Mouse (Mus musculus) lung, postnatal 10 days (tissue): ENCODE results near the gene Uchl1.
A peak's percentile ranks its signal among the peaks of the same experiment; 100 is the strongest.

Source experiments
- DNase-seq: peaks from one replicate; pipeline ENCODE4 v3.0.0; 2021

Gene Uchl1

GRCm38 (mm10) chr5:66710445-66711019 lies 34.6 kb downstream of the Uchl1 start:
- DNase-seq: peak; percentile 42

DNA sequence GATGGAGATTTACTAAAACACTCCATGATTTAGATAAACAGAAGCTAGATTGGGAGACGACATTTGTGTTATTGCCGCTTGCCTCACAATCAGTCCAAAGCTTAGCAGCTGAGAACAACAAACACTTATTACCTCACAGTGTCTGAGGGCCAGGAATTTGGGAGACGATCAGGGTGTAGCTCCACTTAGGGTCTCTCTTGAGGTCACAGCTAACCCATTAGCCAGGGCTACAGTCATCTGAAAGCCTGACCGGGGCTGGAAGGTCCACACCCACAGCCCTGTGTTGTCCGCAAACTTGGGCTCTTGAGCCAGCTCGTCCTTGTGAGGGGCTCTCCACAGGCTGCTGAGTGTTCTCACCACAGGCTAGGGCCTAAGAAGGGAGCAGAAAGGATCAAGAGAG lies 36.9 kb downstream of the Uchl1 start:
- DNase-seq: peak; percentile 46

- DNase-seq: peak; percentile 59
Measured at GRCm38 (mm10) chr5:66715498-66715931, 39.6 kb downstream of the Uchl1 start.

- no peak for DNase-seq
Measured at GRCm38 (mm10) chr5:66717931-66718330, 42.0 kb downstream of the Uchl1 start.

- DNase-seq: no peak
Measured at GRCm38 (mm10) chr5:66718413-66718812, 42.5 kb downstream of the Uchl1 start.

DNA sequence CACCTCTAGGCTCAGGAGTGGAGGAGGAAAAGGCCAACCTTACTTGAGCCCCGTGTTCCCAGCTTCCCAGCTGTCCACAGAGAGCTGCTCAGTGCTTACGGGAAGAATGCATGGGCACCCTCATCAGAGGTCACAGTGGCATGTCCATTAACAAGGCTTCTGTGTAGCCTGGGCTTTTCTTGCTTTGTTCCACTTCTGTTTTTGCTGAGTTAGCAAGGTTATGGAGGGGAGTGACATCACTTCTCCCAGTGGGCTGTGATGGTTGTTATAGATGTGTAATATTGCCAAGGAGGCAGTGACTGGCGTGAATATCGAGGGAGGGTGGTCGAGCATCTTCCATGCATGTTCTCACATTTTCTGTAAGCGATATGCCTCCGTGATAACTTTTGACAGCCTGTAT lies 43.0 kb downstream of the Uchl1 start:
- no peak for DNase-seq

GRCm38 (mm10) chr5:66720921-66721320 lies 45.0 kb downstream of the Uchl1 start:
- no peak for DNase-seq

- peak; percentile 62 for DNase-seq
Measured at GRCm38 (mm10) chr5:66722586-66722985, 46.7 kb downstream of the Uchl1 start.

- no peak for DNase-seq
Measured at GRCm38 (mm10) chr5:66723037-66723436, 47.1 kb downstream of the Uchl1 start.

GRCm38 (mm10) chr5:66723626-66724025 lies 47.7 kb downstream of the Uchl1 start:
- no peak for DNase-seq

DNA sequence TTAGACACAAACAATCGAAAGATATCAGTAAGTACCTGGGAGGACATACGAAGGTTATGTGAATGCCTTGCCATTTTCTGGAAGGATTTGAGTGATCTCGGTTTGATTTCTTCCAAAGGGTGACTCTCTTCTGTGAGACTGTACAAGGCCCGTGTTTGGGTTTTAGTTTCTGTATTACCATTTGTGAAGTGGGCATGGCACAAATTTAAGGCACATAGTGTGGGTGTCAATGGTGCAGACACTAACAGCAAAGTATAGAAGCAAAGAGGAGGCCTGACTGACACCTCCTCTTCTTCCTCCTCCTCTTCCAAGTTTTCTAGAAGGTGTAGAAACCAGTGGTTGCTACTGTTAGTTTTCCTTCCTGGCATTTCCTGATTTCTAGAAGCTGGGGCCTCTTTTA lies 53.4 kb downstream of the Uchl1 start:
- DNase-seq: no peak

- peak; percentile 54 for DNase-seq
Measured at GRCm38 (mm10) chr5:66730621-66731301, 54.9 kb downstream of the Uchl1 start.

DNA sequence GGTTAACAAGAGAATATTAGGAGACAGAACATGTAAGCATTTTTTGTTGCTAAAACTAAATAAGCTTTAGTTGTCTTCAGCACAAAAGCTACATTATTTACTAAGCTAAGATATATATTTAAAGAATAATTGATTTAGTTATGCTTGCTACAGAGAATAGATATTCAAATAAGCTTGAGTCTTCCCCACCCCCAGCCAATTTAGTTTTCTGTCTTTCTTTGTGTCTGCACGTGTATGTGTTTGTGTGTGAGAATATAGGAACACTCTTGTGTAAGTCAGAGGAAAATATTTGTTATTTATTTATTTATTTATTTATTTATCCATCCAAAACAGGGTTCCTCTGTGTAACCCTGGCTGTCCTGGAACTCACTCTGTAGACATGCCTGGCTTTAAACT lies 55.4 kb downstream of the Uchl1 start:
- no peak for DNase-seq

DNA sequence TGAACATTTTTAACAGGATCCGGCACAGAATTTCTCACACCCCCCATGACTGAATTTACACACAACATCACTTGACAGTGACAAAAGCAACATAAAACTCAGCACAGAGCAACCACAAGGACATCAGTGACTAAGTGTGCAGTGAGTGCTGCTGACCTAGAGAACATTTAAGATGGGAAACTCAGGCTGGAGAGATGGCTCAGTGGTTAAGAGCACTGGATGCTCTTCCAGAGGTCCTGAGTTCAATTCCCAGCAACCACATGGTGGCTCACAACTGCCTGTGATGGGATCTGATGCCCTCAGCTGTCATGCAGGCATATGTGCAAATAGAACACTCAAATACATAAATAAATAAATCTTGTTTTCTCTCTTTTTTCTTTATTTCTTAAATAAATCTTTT lies 57.7 kb downstream of the Uchl1 start:
- no peak for DNase-seq
